Mouse (Mus musculus) adrenal gland, adult 2 months (tissue): ENCODE measurements at regions not wholly inside any gene's neighbourhood (a gene's known extent, or its start where the extent isn't known, plus 50 kb on each side); places are given as distances from the start of the nearest gene placed in this dataset.

Experiments used
- DNase-seq: peaks from one replicate; pipeline ENCODE4 v3.0.0; 2021

- no peak for DNase-seq
Observed at GRCm38 (mm10) chr15:49043035-49043434, 4841.7 kb upstream of the Gm7489 start.

GRCm38 (mm10) chr15:49065069-49065468, 4819.6 kb upstream of the Gm7489 start:
- no peak for DNase-seq

GRCm38 (mm10) chr15:49065875-49066274, 4818.8 kb upstream of the Gm7489 start:
- peak; percentile 92 for DNase-seq

- no peak for DNase-seq
Observed at GRCm38 (mm10) chr15:49066367-49066766, 4818.3 kb upstream of the Gm7489 start.
